Mouse (Mus musculus) MEL (cell line): Measurements from ENCODE around the gene Muc20. TPM values are rescaled to one million over a fixed set of nuclear protein-coding genes. Genes with fewer than 3 reads are reported as not detected.
A peak's percentile ranks its signal among the peaks of the same experiment; 100 is the strongest.

Experiments
- DNase-seq: peaks from one replicate; pipeline ENCODE4 v3.0.0; 2011; ENCODE audit warnings: low read depth, low spot score
- H3K27ac ChIP-seq: 2 replicates; pipeline ENCODE4 v1.5.1; 2012; ENCODE audit warnings: low read depth, mild to moderate bottlenecking, control low read depth, low read length, moderate library complexity; ENCODE audit not compliant: control insufficient read depth
- H3K27me3 ChIP-seq, 2 experiments: fragments of 150-350 bp in 1 of 2; sonication (generic) in 1 of 2; 2 replicates each; pipeline ENCODE4 v1.6.1; 2012; ENCODE audit warnings: low read length in 2 of 2, mild to moderate bottlenecking in 2 of 2, improper control_type of control experiment in 1 of 2, moderate library complexity in 1 of 2; ENCODE audit not compliant: insufficient read depth in 2 of 2, control insufficient read depth in 1 of 2
- H3K36me3 ChIP-seq, 2 experiments: 2 replicates each; pipeline ENCODE4 v1.6.1; 2012 to 2014; ENCODE audit warnings: low read length in 2 of 2, improper control_type of control experiment in 1 of 2, inconsistent platforms in 1 of 2, mild to moderate bottlenecking in 1 of 2; ENCODE audit not compliant: insufficient read depth in 2 of 2, control insufficient read depth in 1 of 2
- H3K4me1 ChIP-seq, 2 experiments: fragments of 150-350 bp in 1 of 2; sonication (generic) in 1 of 2; 2 replicates each; pipeline ENCODE4 v1.6.1; 2012; ENCODE audit warnings: low read length in 2 of 2, improper control_type of control experiment in 1 of 2, mild to moderate bottlenecking in 1 of 2; ENCODE audit not compliant: insufficient read depth in 2 of 2, control insufficient read depth in 1 of 2
- H3K4me3 ChIP-seq, 2 experiments: fragments of 150-350 bp in 1 of 2; sonication (generic) in 1 of 2; 2 replicates each; pipeline ENCODE4 v1.5.1; 2012; ENCODE audit warnings: low read depth in 2 of 2, low read length in 2 of 2, mild to moderate bottlenecking in 2 of 2, moderate library complexity in 2 of 2, control low read depth in 1 of 2, improper control_type of control experiment in 1 of 2; ENCODE audit not compliant: control insufficient read depth in 1 of 2, insufficient read depth in 1 of 2
- H3K79me2 ChIP-seq: 2 replicates; pipeline ENCODE4 v1.6.1; 2012; ENCODE audit warnings: mild to moderate bottlenecking, low read length, moderate library complexity; ENCODE audit not compliant: control insufficient read depth, poor library complexity, insufficient read depth
- H3K9ac ChIP-seq: 2 replicates; pipeline ENCODE4 v1.6.1; 2012; ENCODE audit warnings: low read depth, mild to moderate bottlenecking, control low read depth, low read length, moderate library complexity; ENCODE audit not compliant: control insufficient read depth, poor library complexity, severe bottlenecking
- H3K9me3 ChIP-seq: fragments of 150-350 bp; sonication (generic); replicated peaks from 2 replicates; pipeline ENCODE4 v1.6.1; 2012; ENCODE audit warnings: mild to moderate bottlenecking, low read length, improper control_type of control experiment, moderate library complexity; ENCODE audit not compliant: insufficient read depth
- BHLHE40 ChIP-seq: IDR thresholded peaks from 2 replicates; pipeline ENCODE4 v1.6.1; 2012; ENCODE audit warnings: low read depth, mild to moderate bottlenecking, inconsistent platforms, low read length, improper control_type of control experiment, borderline replicate concordance
- CHD1 ChIP-seq: IDR thresholded peaks from 2 replicates; pipeline ENCODE4 v1.6.1; 2012; ENCODE audit warnings: low read depth, mild to moderate bottlenecking, inconsistent platforms, low read length, improper control_type of control experiment
- CHD2 ChIP-seq: IDR thresholded peaks from 2 replicates; pipeline ENCODE4 v1.6.1; 2011; ENCODE audit warnings: low read length, improper control_type of control experiment
- CTCF ChIP-seq, 3 experiments: IDR thresholded peaks in 2 of 3; conservative IDR thresholded peaks in 1 of 3; 2 replicates each; pipeline ENCODE4 v1.5.1; 2011 to 2012; ENCODE audit warnings: low read length in 3 of 3, low read depth in 2 of 3, mild to moderate bottlenecking in 2 of 3, improper control_type of control experiment in 1 of 3, inconsistent platforms in 1 of 3, mixed read lengths in 1 of 3, moderate library complexity in 1 of 3; ENCODE audit not compliant: control insufficient read depth in 1 of 3, insufficient read depth in 1 of 3, poor library complexity in 1 of 3, severe bottlenecking in 1 of 3
- E2F4 ChIP-seq: IDR thresholded peaks from 2 replicates; pipeline ENCODE4 v1.6.1; 2011; ENCODE audit warnings: low read depth, low read length, improper control_type of control experiment, borderline replicate concordance
- ELF1 ChIP-seq: IDR thresholded peaks from 2 replicates; pipeline ENCODE4 v1.6.1; 2014; ENCODE audit warnings: low read depth, mild to moderate bottlenecking, inconsistent platforms, low read length, improper control_type of control experiment, moderate library complexity
- EP300 ChIP-seq, 2 experiments: IDR thresholded peaks; 2 replicates each; pipeline ENCODE4 v1.6.1; 2011; ENCODE audit warnings: improper control_type of control experiment in 2 of 2, low read length in 2 of 2, low read depth in 1 of 2, mild to moderate bottlenecking in 1 of 2
- ETS1 ChIP-seq: IDR thresholded peaks from 2 replicates; pipeline ENCODE4 v1.6.1; 2012; ENCODE audit warnings: low read depth, mild to moderate bottlenecking, inconsistent platforms, low read length, improper control_type of control experiment, moderate library complexity
- GABPA ChIP-seq: IDR thresholded peaks from 2 replicates; pipeline ENCODE4 v1.6.1; 2012; ENCODE audit warnings: low read depth, mild to moderate bottlenecking, inconsistent platforms, low read length, improper control_type of control experiment, moderate library complexity
- GATA1 ChIP-seq: IDR thresholded peaks from 2 replicates; pipeline ENCODE4 v1.6.1; 2011; ENCODE audit warnings: low read depth, low read length, improper control_type of control experiment
- HCFC1 ChIP-seq: IDR thresholded peaks from 2 replicates; pipeline ENCODE4 v1.6.1; 2012; ENCODE audit warnings: low read depth, mild to moderate bottlenecking, inconsistent platforms, low read length, improper control_type of control experiment, moderate library complexity
- JUND ChIP-seq: IDR thresholded peaks from 2 replicates; pipeline ENCODE4 v1.6.1; 2011; ENCODE audit warnings: low read depth, mild to moderate bottlenecking, improper control_type of control experiment, low read length
- KAT2A ChIP-seq: conservative IDR thresholded peaks from 2 replicates; pipeline ENCODE4 v1.6.1; 2012; ENCODE audit warnings: low read depth, low read length, improper control_type of control experiment, inconsistent platforms
- MAFK ChIP-seq: IDR thresholded peaks from 2 replicates; pipeline ENCODE4 v1.6.1; 2011; ENCODE audit warnings: low read depth, mild to moderate bottlenecking, low read length, improper control_type of control experiment, borderline replicate concordance
- MAX ChIP-seq: IDR thresholded peaks from 2 replicates; pipeline ENCODE4 v1.6.1; 2011; ENCODE audit warnings: low read length, improper control_type of control experiment
- MAZ ChIP-seq: IDR thresholded peaks from 2 replicates; pipeline ENCODE4 v1.6.1; 2012; ENCODE audit warnings: low read depth, mild to moderate bottlenecking, inconsistent platforms, low read length, improper control_type of control experiment
- MEF2A ChIP-seq: IDR thresholded peaks from 2 replicates; pipeline ENCODE4 v1.6.1; 2014; ENCODE audit warnings: low read depth, mild to moderate bottlenecking, inconsistent platforms, low read length, improper control_type of control experiment; ENCODE audit not compliant: poor library complexity, insufficient replicate concordance, severe bottlenecking; ENCODE audit errors: extremely low read depth
- MXI1 ChIP-seq: IDR thresholded peaks from 2 replicates; pipeline ENCODE4 v1.6.1; 2011; ENCODE audit warnings: mild to moderate bottlenecking, low read depth, low read length, improper control_type of control experiment
- MYB ChIP-seq: IDR thresholded peaks from 2 replicates; pipeline ENCODE4 v1.6.1; 2011; ENCODE audit warnings: mild to moderate bottlenecking, low read depth, low read length, improper control_type of control experiment
- MYC ChIP-seq: IDR thresholded peaks from 2 replicates; pipeline ENCODE4 v1.6.1; 2011; ENCODE audit warnings: low read depth, mild to moderate bottlenecking, low read length, improper control_type of control experiment, moderate library complexity
- NELFE ChIP-seq: IDR thresholded peaks from 2 replicates; pipeline ENCODE4 v1.6.1; 2011; ENCODE audit warnings: low read depth, low read length, improper control_type of control experiment
- NRF1 ChIP-seq: IDR thresholded peaks from 2 replicates; pipeline ENCODE4 v1.6.1; 2014; ENCODE audit warnings: low read depth, mild to moderate bottlenecking, inconsistent platforms, low read length, improper control_type of control experiment, moderate library complexity; ENCODE audit not compliant: poor library complexity, insufficient read depth, severe bottlenecking
- POLR2A ChIP-seq, 2 experiments: IDR thresholded peaks; 2 replicates each; pipeline ENCODE4 v1.6.1; 2011 to 2012; ENCODE audit warnings: low read length in 2 of 2, mild to moderate bottlenecking in 2 of 2, control low read depth in 1 of 2, improper control_type of control experiment in 1 of 2, low read depth in 1 of 2, moderate library complexity in 1 of 2; ENCODE audit not compliant: control insufficient read depth in 1 of 2, insufficient read depth in 1 of 2, poor library complexity in 1 of 2
- POLR2AphosphoS2 ChIP-seq: IDR thresholded peaks from 2 replicates; pipeline ENCODE4 v1.6.1; 2011; ENCODE audit warnings: low read length, improper control_type of control experiment
- POLR2AphosphoS5 ChIP-seq: IDR thresholded peaks from 2 replicates; pipeline ENCODE4 v1.6.1; 2012; ENCODE audit warnings: low read depth, borderline replicate concordance, mild to moderate bottlenecking, inconsistent platforms, low read length, moderate library complexity, mixed read lengths
- RAD21 ChIP-seq: IDR thresholded peaks from 2 replicates; pipeline ENCODE4 v1.6.1; 2011; ENCODE audit warnings: mild to moderate bottlenecking, low read depth, low read length, improper control_type of control experiment
- RCOR1 ChIP-seq: IDR thresholded peaks from 2 replicates; pipeline ENCODE4 v1.6.1; 2012; ENCODE audit warnings: low read depth, mild to moderate bottlenecking, inconsistent platforms, low read length, improper control_type of control experiment
- SIN3A ChIP-seq: IDR thresholded peaks from 2 replicates; pipeline ENCODE4 v1.6.1; 2012; ENCODE audit warnings: low read length, improper control_type of control experiment, inconsistent platforms
- SMC3 ChIP-seq: IDR thresholded peaks from 2 replicates; pipeline ENCODE4 v1.6.1; 2011; ENCODE audit warnings: low read depth, low read length, improper control_type of control experiment
- TAL1 ChIP-seq: IDR thresholded peaks from 2 replicates; pipeline ENCODE4 v1.6.1; 2012; ENCODE audit warnings: mild to moderate bottlenecking, inconsistent platforms, low read length, moderate library complexity, mixed read lengths
- TBP ChIP-seq: IDR thresholded peaks from 2 replicates; pipeline ENCODE4 v1.8.0; 2011; ENCODE audit warnings: low read depth, low read length, improper control_type of control experiment
- TCF12 ChIP-seq: IDR thresholded peaks from 2 replicates; pipeline ENCODE4 v1.6.1; 2014; ENCODE audit warnings: low read depth, mild to moderate bottlenecking, inconsistent platforms, low read length, improper control_type of control experiment, moderate library complexity
- UBTF ChIP-seq: IDR thresholded peaks from 2 replicates; pipeline ENCODE4 v1.6.1; 2012; ENCODE audit warnings: low read depth, mild to moderate bottlenecking, inconsistent platforms, low read length, improper control_type of control experiment, moderate library complexity, borderline replicate concordance; ENCODE audit not compliant: insufficient read depth
- USF1 ChIP-seq: IDR thresholded peaks from 2 replicates; pipeline ENCODE4 v1.6.1; 2014; ENCODE audit warnings: low read depth, mild to moderate bottlenecking, inconsistent platforms, low read length, improper control_type of control experiment, moderate library complexity
- USF2 ChIP-seq, 2 experiments: IDR thresholded peaks; 2 replicates each; pipeline ENCODE4 v1.6.1; 2011 to 2012; ENCODE audit warnings: improper control_type of control experiment in 2 of 2, low read length in 2 of 2, borderline replicate concordance in 1 of 2, inconsistent platforms in 1 of 2, low read depth in 1 of 2, mild to moderate bottlenecking in 1 of 2; ENCODE audit not compliant: insufficient read depth in 1 of 2
- ZKSCAN1 ChIP-seq: IDR thresholded peaks from 2 replicates; pipeline ENCODE4 v1.6.1; 2012; ENCODE audit warnings: low read depth, mild to moderate bottlenecking, inconsistent platforms, low read length, improper control_type of control experiment, moderate library complexity
- ZMIZ1 ChIP-seq: IDR thresholded peaks from 2 replicates; pipeline ENCODE4 v1.6.1; 2012; ENCODE audit warnings: low read depth, mild to moderate bottlenecking, inconsistent platforms, low read length, improper control_type of control experiment, moderate library complexity
- ZNF384 ChIP-seq: IDR thresholded peaks from 2 replicates; pipeline ENCODE4 v1.6.1; 2012; ENCODE audit warnings: low read depth, mild to moderate bottlenecking, inconsistent platforms, low read length, improper control_type of control experiment
- polyA plus RNA-seq, 2 experiments: library from polyadenylated mRNA; stranded (reverse) in 1 of 2; unstranded in 1 of 2; fragments of >175 nt in 1 of 2; fragments of >200 nt in 1 of 2; gene quantifications; 2 replicates each; pipeline versions ENCODE4 v1.2.1 to v1.2.4; 2012; ENCODE audit warnings: low replicate concordance in 2 of 2, low read depth in 1 of 2; ENCODE audit not compliant: insufficient read length in 2 of 2, insufficient read depth in 1 of 2, missing spikeins in 1 of 2
- total RNA-seq: library from RNA; depleted of rRNA; stranded (reverse); fragments of 300-350 nt; gene quantifications from 2 replicates; pipeline ENCODE4 v1.2.3, GENCODE M21; 2012

The Muc20 gene
- total and polyA plus RNA-seq, 3 experiments, result not detected

DNA sequence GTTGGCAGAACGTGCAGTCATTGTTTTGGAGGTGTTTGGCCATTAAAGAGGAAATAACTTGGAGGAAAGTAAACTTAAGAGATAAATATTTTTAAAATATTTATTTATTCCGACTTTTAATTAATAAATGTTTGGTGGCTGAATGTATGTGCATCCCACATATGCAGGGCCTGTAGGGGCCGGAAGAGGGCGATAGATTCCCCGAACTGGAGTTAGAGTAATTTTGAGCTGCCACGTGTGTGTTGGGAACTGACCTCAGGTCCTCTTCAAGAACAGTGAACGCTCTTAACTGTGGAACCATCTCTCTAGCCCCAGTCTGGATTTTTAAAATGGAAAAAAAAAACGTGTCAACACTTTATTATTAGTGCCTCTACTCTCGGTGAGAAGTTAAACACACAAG is 16.1 kb upstream of the Muc20 start:
- Histone ChIP-seq H3K36me3 (peaks cover 0 to 3% of the 10 kb centered on the region in 2 experiments; a peak in 1 of 4 replicates), H3K79me2 (no peaks in the 10 kb centered on the region), H3K4me3 (peak overlapping the region; percentile 72 to 87), H3K27ac (no peak overlapping the region), H3K9ac (peak overlapping the region; percentile 80), H3K9me3 (no peaks in the 10 kb centered on the region), H3K27me3 (no peaks in the 10 kb centered on the region), H3K4me1 (peaks cover 0 to 7% of the 10 kb centered on the region in 2 experiments; a peak in 2 of 4 replicates)
- DNase-seq, result peak; percentile 81
- TF ChIP-seq ZMIZ1 (no peak), GABPA (no peak), NRF1 (no peak), SIN3A (peak; percentile 74), SMC3 (peak; percentile 57), CTCF (IDR thresholded peaks at IDR 0.05 in 2 of 3, conservative IDR thresholded peaks at IDR 0.05 in 1 of 3; ENCODE audit: control insufficient read depth in 1 of 3, insufficient read depth in 1 of 3, low read depth in 2 of 3, low read length in 3 of 3, poor library complexity in 1 of 3, severe bottlenecking in 1 of 3) (peak; percentile 36 to 81 (median 65)), UBTF (no peak), GATA1 (no peak), NELFE (no peak), MAFK (no peak), MYB (no peak), CHD1 (no peak), HCFC1 (0 out of 2 replicates have a peak, but pooled peaks have one; percentile 7), POLR2AphosphoS5 (no peak), JUND (no peak), TAL1 (no peak), POLR2A (IDR thresholded peaks at IDR 0.05; ENCODE audit: control insufficient read depth in 1 of 2, insufficient read depth in 1 of 2, low read depth in 1 of 2, low read length in 2 of 2, poor library complexity in 1 of 2) (no peak), BHLHE40 (no peak), E2F4 (no peak), MXI1 (peak; percentile 94), MAX (peak; percentile 81), TBP (no peak), USF1 (no peak), ELF1 (no peak), ZNF384 (no peak), KAT2A (no peak), RAD21 (peak; percentile 57), MYC (peak; percentile 95), MEF2A (no peak), ZKSCAN1 (no peak), CHD2 (no peak), EP300 (IDR thresholded peaks at IDR 0.05; ENCODE audit: low read depth in 1 of 2, low read length in 2 of 2) (no peak), ETS1 (no peak), TCF12 (no peak), MAZ (no peak), USF2 (IDR thresholded peaks at IDR 0.05; ENCODE audit: borderline replicate concordance in 1 of 2, insufficient read depth in 1 of 2, low read depth in 1 of 2, low read length in 2 of 2) (no peak), RCOR1 (no peak), POLR2AphosphoS2 (no peak)
